ENCODE assay signal across 27 mouse cellular contexts in the genomic region with DNA sequence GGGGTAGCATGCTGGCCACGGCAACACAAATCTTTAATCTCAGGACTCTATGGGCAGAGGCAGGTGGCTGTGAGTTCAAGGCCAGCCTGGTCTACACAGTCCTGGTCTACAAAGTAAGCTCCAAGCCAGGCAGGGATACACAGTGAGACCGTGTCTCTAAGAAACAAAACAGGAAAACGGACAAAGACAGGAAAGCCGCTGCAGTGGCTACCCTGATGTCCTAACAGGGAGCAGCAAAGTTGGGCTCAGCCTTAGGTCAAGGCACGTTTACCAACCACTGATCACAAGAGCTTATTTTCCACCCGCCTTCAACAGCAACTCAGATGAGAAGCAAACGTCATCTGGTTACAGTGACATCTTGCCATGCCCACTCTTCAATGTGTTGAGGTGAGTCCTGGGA. TPM values are rescaled to one million over a fixed set of nuclear protein-coding genes. Genes with fewer than 3 reads are reported as not detected.
DNase-seq lines count a peak whose midpoint lies in the region; ATAC-seq and TF ChIP-seq lines count a peak whose summit lies in the region.
"Had no signal": no experiment of that assay in that cellular context is flagged by ENCODE, and none has a peak within 500 bp of the region (broad histone marks: within the 10 kb centered on the region; RNA-seq: fewer than 3 reads in every experiment).

No protein-coding gene starts in this region.

- WGBS in heart, postnatal 0 days, result 75% methylated on average over 7 of the region's 7 CpGs
- 60% methylated on average over 7 of the region's 7 CpGs for WGBS in lung, adult 2 months

- H3K27me3 ChIP-seq in heart, postnatal 0 days (ENCODE audit: control insufficient read depth, insufficient read depth, low read length), result no peaks in the 10 kb centered on the region
- H3K27me3 ChIP-seq: embryonic facial prominence, embryonic 12.5 days; hindbrain, embryonic 12.5 days; limb, embryonic 13.5 days; midbrain, embryonic 13.5 days; neural tube, embryonic 12.5 days had no signal

- H3K4me2 ChIP-seq in heart, postnatal 0 days (ENCODE audit: low read depth, low read length), result no peak overlapping the region
- H3K4me2 ChIP-seq: embryonic facial prominence, embryonic 12.5 days; heart, embryonic 13.5 days; hindbrain, embryonic 12.5 days; limb, embryonic 13.5 days; midbrain, embryonic 13.5 days; neural tube, embryonic 12.5 days had no signal

- H3K36me3 ChIP-seq in heart, postnatal 0 days (replicated peaks; ENCODE audit: control insufficient read depth, insufficient read depth, low read length), result peaks cover 34% of the 10 kb centered on the region

- no peak overlapping the region for H3K9ac ChIP-seq in heart, postnatal 0 days (replicated peaks; ENCODE audit: low read depth, low read length)
- H3K9ac ChIP-seq: embryonic facial prominence, embryonic 12.5 days; heart, embryonic 13.5 days; hindbrain, embryonic 12.5 days; limb, embryonic 13.5 days; liver, embryonic 14.5 days; midbrain, embryonic 13.5 days; neural tube, embryonic 12.5 days had no signal

- intact Hi-C loops in heart, postnatal 36 days (cut with DNase I), result no loop called here

- H3K27ac ChIP-seq in heart, postnatal 0 days (ENCODE audit: low read depth), result peak overlapping the region; percentile 63
- H3K27ac ChIP-seq: embryonic facial prominence, embryonic 12.5 days; heart, embryonic 13.5 days; hindbrain, embryonic 12.5 days; kidney, postnatal 0 days; limb, embryonic 13.5 days; liver, embryonic 14.5 days; midbrain, embryonic 13.5 days; neural tube, embryonic 12.5 days had no signal

- ATAC-seq in heart, postnatal 0 days (ENCODE audit: insufficient read depth, low read depth), result peak; percentile 66; the same call in 1 of the 2 replicates
- ATAC-seq in megakaryocyte-erythroid progenitor cell, adult 5-6 weeks (replicated peaks; ENCODE audit: low FRiP score, low TSS enrichment, poor library complexity, severe bottlenecking), result no peak
- no peak for ATAC-seq in megakaryocyte progenitor cell, adult 5-6 weeks (replicated peaks; ENCODE audit: poor library complexity)
- ATAC-seq: forebrain, embryonic 14.5 days; inflammation-experienced regulatory T-cells, adult 6 months; midbrain, embryonic 13.5 days had no signal

- no peak for TF ChIP-seq CTCF in heart, postnatal 0 days (IDR thresholded peaks at IDR 0.05; ENCODE audit: low read depth)
- no peak for TF ChIP-seq CTCF in lung, adult 2 months (IDR thresholded peaks at IDR 0.05; ENCODE audit: insufficient read depth, low read length)

- no peak overlapping the region for H3K4me3 ChIP-seq in heart, postnatal 0 days (ENCODE audit: low read depth, low read length)
- no peak overlapping the region for H3K4me3 ChIP-seq in lung, adult 2 months (replicated peaks; ENCODE audit: extremely low read depth, low read depth, low read length)
- H3K4me3 ChIP-seq: embryonic facial prominence, embryonic 12.5 days; heart, embryonic 13.5 days; hindbrain, embryonic 12.5 days; limb, embryonic 13.5 days; midbrain, embryonic 13.5 days; neural tube, embryonic 12.5 days had no signal

- no peaks in the 10 kb centered on the region for H3K4me1 ChIP-seq in heart, postnatal 0 days (ENCODE audit: control insufficient read depth, insufficient read depth)
- peaks cover 8% of the 10 kb centered on the region for H3K4me1 ChIP-seq in lung, adult 2 months (ENCODE audit: control insufficient read depth, insufficient read depth, low read length)
- H3K4me1 ChIP-seq: embryonic facial prominence, embryonic 12.5 days; hindbrain, embryonic 12.5 days; limb, embryonic 13.5 days; midbrain, embryonic 13.5 days; neural tube, embryonic 12.5 days had no signal

- TF ChIP-seq EP300 in heart, postnatal 0 days (IDR thresholded peaks at IDR 0.05; ENCODE audit: low read depth), result no peak

- peak; percentile 40 to 69 for DNase-seq in heart, adult 9 months (ENCODE audit: low spot score in 2 of 2)
- DNase-seq in heart, postnatal 36 days, result no peak
- DNase-seq in heart, postnatal 0 days (ENCODE audit: low spot score), result no peak
- no peak for DNase-seq in lung, adult 2 months
- DNase-seq in lung, postnatal 14 days, result peak; percentile 24
- no peak for DNase-seq in frontal cortex, postnatal 25 days (ENCODE audit: low spot score in 2 of 2)
- DNase-seq: adrenal gland, adult 2 months; cerebellum, adult 18-20 months; cerebellum, postnatal 14 days; gastrocnemius, postnatal 14 days; kidney, adult 18-20 months; layer of hippocampus, adult 9-11 months; right cerebral cortex, adult 18-20 months; right cerebral cortex, postnatal 4 days; thymus, postnatal 25 days had no signal

- TF ChIP-seq POLR2A in lung, adult 2 months (IDR thresholded peaks at IDR 0.05; ENCODE audit: borderline replicate concordance, extremely low read depth, low read depth, low read length), result 0 out of 2 replicates have a peak, but pooled peaks have one; percentile 12

- no peaks in the 10 kb centered on the region for H3K9me3 ChIP-seq in heart, postnatal 0 days (replicated peaks; ENCODE audit: control insufficient read depth, low read length)
- H3K9me3 ChIP-seq: embryonic facial prominence, embryonic 12.5 days; heart, embryonic 13.5 days; hindbrain, embryonic 12.5 days; limb, embryonic 13.5 days; midbrain, embryonic 13.5 days; neural tube, embryonic 12.5 days had no signal

RNA-seq across cellular contexts. Expression of a gene that starts 25.6 kb away (rescaled TPM):
- total RNA-seq in heart, postnatal 36 days (2021), result 1 to 10 TPM; 7.4 to 8.5 TPM
- 3.2 and 6.5 TPM in 2 replicates for total RNA-seq in heart, postnatal 0 days (2014; rRNA removed; ENCODE audit: low replicate concordance)
- polyA plus RNA-seq in heart, postnatal 0 days (2015; fragmentation: Nextera tagmentation; extraction: Ambion mirVana), result 2.3 and 2.4 TPM in 2 replicates
- polyA plus RNA-seq in lung, adult 2 months (2012; rRNA removed), result 6.7 and 8.9 TPM in 2 replicates
- total RNA-seq in megakaryocyte-erythroid progenitor cell, adult 5-6 weeks (2014; fragmentation: Nextera tagmentation), result 14.4 and 16.0 TPM in 2 replicates
- total RNA-seq in megakaryocyte-erythroid progenitor cell, adult 5-6 weeks (2017), result 11.9 and 14.1 TPM in 2 replicates
- 4.5 and 6.8 TPM in 2 replicates for total RNA-seq in megakaryocyte progenitor cell, adult 5-6 weeks (2015)
- 5.7 and 6.3 TPM in 2 replicates for total RNA-seq in megakaryocyte progenitor cell, adult 5-6 weeks (2017)

RNA-seq across cellular contexts. Expression of a gene that starts 39.6 kb away (rescaled TPM):
- 10 to 100 TPM; 56.4 to 59.3 TPM for total RNA-seq in heart, postnatal 36 days (2021)
- total RNA-seq in heart, postnatal 0 days (2014; rRNA removed; ENCODE audit: low replicate concordance), result 52.1 and 69.1 TPM in 2 replicates
- 13.9 and 15.1 TPM in 2 replicates for polyA plus RNA-seq in heart, postnatal 0 days (2015; fragmentation: Nextera tagmentation; extraction: Ambion mirVana)
- 103 and 116 TPM in 2 replicates for polyA plus RNA-seq in lung, adult 2 months (2012; rRNA removed)
- 54.1 and 55.3 TPM in 2 replicates for total RNA-seq in megakaryocyte-erythroid progenitor cell, adult 5-6 weeks (2014; fragmentation: Nextera tagmentation)
- total RNA-seq in megakaryocyte-erythroid progenitor cell, adult 5-6 weeks (2017), result 21.4 and 25.9 TPM in 2 replicates
- 71.1 and 76.6 TPM in 2 replicates for total RNA-seq in megakaryocyte progenitor cell, adult 5-6 weeks (2015)
- total RNA-seq in megakaryocyte progenitor cell, adult 5-6 weeks (2017), result 57.9 and 66.1 TPM in 2 replicates

Comparison
In these comparisons a context has a peak if more than half of its experiments do, and no peak if none do; other contexts are left out.
1. DNase-seq: peak in heart, adult 9 months (2 of 2) and lung, postnatal 14 days (single experiment); none in heart, postnatal 36 days (0 of 2), heart, postnatal 0 days (single experiment), lung, adult 2 months (single experiment) and frontal cortex, postnatal 25 days (0 of 2).